Mouse (Mus musculus) embryonic fibroblast, embryonic 13.5 days (primary cell): Measurements from ENCODE around the gene Cyb5d2.

Source experiments
- CTCF ChIP-seq: IDR thresholded peaks from 2 replicates; pipeline ENCODE4 v1.5.1; 2011; ENCODE audit warnings: mild to moderate bottlenecking, control low read depth, low read length, moderate library complexity, borderline replicate concordance; ENCODE audit not compliant: insufficient read depth
- POLR2A ChIP-seq: IDR thresholded peaks from 2 replicates; pipeline ENCODE4 v1.6.1; 2011; ENCODE audit warnings: low read depth, mild to moderate bottlenecking, control low read depth, low read length, moderate library complexity

- no peak for TF ChIP-seq POLR2A
- TF ChIP-seq CTCF = no peak
Measured at GRCm38 (mm10) chr11:72803038-72803437, 7.1 kb upstream of the Cyb5d2 start.
